Mouse (Mus musculus): ENCODE measurements around the gene Psmb7. TPM values are rescaled to one million over a fixed set of nuclear protein-coding genes. Genes with fewer than 3 reads are reported as not detected.

The Psmb7 gene
- polyA plus RNA-seq, 1 experiment = 82.9 TPM

DNA sequence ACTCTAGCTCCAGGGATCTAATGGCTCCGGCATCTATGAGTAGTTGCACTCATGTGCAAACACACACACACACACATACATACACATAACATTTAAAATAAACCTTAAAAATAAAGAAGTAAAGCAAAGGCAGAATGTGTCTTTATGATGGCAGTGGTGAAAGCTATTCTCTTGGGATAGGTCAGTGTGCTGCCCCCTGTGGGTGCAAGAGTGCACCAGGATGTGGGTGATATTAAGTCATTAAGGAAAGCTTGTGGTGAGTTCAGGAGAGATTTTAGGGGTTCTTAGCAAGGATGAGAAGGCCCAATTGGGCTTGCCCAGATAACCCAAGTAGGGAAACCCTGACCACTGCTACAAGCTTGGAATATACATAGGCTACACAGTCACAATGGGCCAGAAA, 46.0 kb downstream of the Psmb7 start:
- H3K27ac ChIP-seq (ENCODE audit: control insufficient read depth, insufficient read depth, low read depth, low read length, poor library complexity) = no peak overlapping the region
- no peak overlapping the region for H3K4me3 ChIP-seq (replicated peaks; ENCODE audit: control insufficient read depth, low read depth, low read length)
- 95% methylated on average over 1 of the region's 1 CpGs for WGBS
- H3K4me1 ChIP-seq (ENCODE audit: control insufficient read depth, insufficient read depth, low read length) = no peaks in the 10 kb centered on the region
- TF ChIP-seq CTCF (IDR thresholded peaks at IDR 0.05; ENCODE audit: control insufficient read depth, insufficient read depth, low read length) (peak; percentile 35; the same call in 1 of the 2 replicates), POLR2A (IDR thresholded peaks at IDR 0.05; ENCODE audit: borderline replicate concordance, control insufficient read depth, low read depth, low read length) (no peak)

DNA sequence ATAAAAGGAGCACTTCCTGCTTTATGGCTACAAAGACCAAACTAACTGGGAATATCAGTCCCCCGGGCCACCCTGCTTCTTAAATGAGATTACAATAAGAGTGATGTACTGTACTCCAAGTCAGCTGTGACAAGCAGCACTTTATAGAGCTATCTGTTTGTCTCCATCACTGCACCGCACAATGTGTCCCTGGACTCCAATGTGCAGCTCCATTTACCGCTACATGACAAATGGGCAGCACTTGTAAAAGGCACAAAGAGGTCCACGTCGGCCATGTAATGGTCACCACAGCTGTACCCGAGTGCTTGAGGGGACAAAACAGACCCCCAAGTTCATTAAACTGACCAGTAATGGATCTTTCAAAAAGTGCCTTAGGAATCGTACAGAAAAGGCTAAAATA, 49.0 kb downstream of the Psmb7 start:
- TF ChIP-seq CTCF (IDR thresholded peaks at IDR 0.05; ENCODE audit: control insufficient read depth, insufficient read depth, low read length) (no peak), POLR2A (IDR thresholded peaks at IDR 0.05; ENCODE audit: borderline replicate concordance, control insufficient read depth, low read depth, low read length) (no peak)
- Histone ChIP-seq H3K27ac (ENCODE audit: control insufficient read depth, insufficient read depth, low read depth, low read length, poor library complexity) (no peak overlapping the region), H3K4me1 (ENCODE audit: control insufficient read depth, insufficient read depth, low read length) (no peaks in the 10 kb centered on the region), H3K4me3 (replicated peaks; ENCODE audit: control insufficient read depth, low read depth, low read length) (no peak overlapping the region)
- 89% methylated on average over 7 of the region's 7 CpGs for WGBS

DNA sequence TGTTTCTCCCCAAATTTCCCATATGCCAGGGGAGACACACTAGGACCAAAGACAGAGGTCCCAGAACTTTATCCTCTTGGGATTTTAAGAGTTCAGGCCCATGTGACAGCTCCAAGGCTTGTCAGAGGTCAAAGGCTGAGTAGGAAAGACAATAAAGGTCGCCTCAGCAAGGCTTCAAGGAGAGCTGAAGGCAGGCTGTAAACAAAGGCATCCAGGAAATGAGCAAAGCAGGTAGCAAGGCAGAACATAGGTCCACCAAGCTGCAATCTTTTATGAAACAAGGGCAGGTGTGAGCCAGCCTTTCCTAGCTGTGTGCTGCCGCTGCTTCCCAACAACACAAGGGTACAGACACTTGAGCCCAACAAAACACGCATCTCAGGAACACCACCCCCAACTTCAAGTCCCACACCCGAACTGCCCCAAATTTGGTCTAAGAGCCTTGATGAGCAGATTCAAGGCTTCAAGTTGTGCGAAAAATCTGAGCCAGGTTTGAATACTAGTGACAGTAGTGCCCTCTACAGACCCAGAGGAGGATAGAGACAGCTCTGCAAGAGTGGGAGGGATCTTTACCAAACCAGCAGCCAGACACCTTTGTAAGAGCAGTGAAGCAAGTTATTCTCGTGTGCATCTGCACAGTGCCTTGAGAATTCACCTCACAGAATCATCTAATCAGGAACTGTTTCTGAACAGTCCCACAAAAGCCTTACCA, 52.0 kb downstream of the Psmb7 start:
- WGBS = 62% methylated on average over 6 of the region's 6 CpGs
- no peak overlapping the region for H3K27ac ChIP-seq (ENCODE audit: control insufficient read depth, insufficient read depth, low read depth, low read length, poor library complexity)
- H3K4me3 ChIP-seq (replicated peaks; ENCODE audit: control insufficient read depth, low read depth, low read length) = no peak overlapping the region
- no peak for TF ChIP-seq POLR2A (IDR thresholded peaks at IDR 0.05; ENCODE audit: borderline replicate concordance, control insufficient read depth, low read depth, low read length)
- no peak for TF ChIP-seq CTCF (IDR thresholded peaks at IDR 0.05; ENCODE audit: control insufficient read depth, insufficient read depth, low read length)
- H3K4me1 ChIP-seq (ENCODE audit: control insufficient read depth, insufficient read depth, low read length) = no peaks in the 10 kb centered on the region

DNA sequence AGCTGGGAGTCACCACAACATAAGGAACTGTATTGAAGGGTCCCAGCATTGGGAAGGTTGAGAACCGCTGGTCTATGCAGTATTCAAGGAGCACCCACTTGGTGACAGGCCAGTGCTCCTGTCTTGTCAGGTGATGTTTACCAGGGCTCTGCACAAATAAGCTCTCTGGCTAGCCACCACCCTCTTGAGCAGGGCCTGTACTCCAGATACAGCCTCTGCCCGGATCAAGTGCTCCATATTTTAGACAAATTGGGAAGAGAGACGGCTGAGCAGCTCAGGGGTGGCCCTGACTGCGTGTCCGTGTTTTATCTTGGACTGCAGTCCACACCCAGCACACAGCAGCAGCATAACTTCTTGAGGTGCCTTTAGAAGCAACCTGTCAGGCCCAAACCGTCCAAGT, 57.2 kb downstream of the Psmb7 start:
- Histone ChIP-seq H3K27ac (ENCODE audit: control insufficient read depth, insufficient read depth, low read depth, low read length, poor library complexity) (no peak overlapping the region), H3K4me3 (replicated peaks; ENCODE audit: control insufficient read depth, low read depth, low read length) (no peak overlapping the region), H3K4me1 (ENCODE audit: control insufficient read depth, insufficient read depth, low read length) (no peaks in the 10 kb centered on the region)
- 77% methylated on average over 6 of the region's 6 CpGs for WGBS
- TF ChIP-seq CTCF (IDR thresholded peaks at IDR 0.05; ENCODE audit: control insufficient read depth, insufficient read depth, low read length) = no peak
- TF ChIP-seq POLR2A (IDR thresholded peaks at IDR 0.05; ENCODE audit: borderline replicate concordance, control insufficient read depth, low read depth, low read length) = no peak

DNA sequence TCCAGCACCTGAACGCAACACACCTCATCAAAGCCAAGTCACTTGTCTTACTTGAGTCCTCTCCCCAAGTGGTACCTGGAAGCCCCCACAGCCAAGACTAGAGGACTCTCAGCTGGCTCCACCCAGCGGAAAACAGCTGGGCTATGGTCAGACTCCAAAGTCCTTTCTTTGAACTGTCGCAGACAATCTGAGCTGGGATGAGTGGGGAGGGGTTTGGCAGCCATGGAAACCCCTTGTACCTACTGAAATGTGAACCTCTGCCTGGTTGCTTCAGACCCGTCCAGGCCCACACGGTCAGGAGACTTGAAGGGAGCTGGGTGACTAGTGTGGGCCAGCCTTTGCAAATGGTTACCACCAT, 58.5 kb downstream of the Psmb7 start:
- Histone ChIP-seq H3K4me1 (ENCODE audit: control insufficient read depth, insufficient read depth, low read length) (no peaks in the 10 kb centered on the region), H3K27ac (ENCODE audit: control insufficient read depth, insufficient read depth, low read depth, low read length, poor library complexity) (no peak overlapping the region), H3K4me3 (replicated peaks; ENCODE audit: control insufficient read depth, low read depth, low read length) (no peak overlapping the region)
- 87% methylated on average over 5 of the region's 5 CpGs for WGBS
- TF ChIP-seq POLR2A (IDR thresholded peaks at IDR 0.05; ENCODE audit: borderline replicate concordance, control insufficient read depth, low read depth, low read length) = no peak
- TF ChIP-seq CTCF (IDR thresholded peaks at IDR 0.05; ENCODE audit: control insufficient read depth, insufficient read depth, low read length) = no peak

DNA sequence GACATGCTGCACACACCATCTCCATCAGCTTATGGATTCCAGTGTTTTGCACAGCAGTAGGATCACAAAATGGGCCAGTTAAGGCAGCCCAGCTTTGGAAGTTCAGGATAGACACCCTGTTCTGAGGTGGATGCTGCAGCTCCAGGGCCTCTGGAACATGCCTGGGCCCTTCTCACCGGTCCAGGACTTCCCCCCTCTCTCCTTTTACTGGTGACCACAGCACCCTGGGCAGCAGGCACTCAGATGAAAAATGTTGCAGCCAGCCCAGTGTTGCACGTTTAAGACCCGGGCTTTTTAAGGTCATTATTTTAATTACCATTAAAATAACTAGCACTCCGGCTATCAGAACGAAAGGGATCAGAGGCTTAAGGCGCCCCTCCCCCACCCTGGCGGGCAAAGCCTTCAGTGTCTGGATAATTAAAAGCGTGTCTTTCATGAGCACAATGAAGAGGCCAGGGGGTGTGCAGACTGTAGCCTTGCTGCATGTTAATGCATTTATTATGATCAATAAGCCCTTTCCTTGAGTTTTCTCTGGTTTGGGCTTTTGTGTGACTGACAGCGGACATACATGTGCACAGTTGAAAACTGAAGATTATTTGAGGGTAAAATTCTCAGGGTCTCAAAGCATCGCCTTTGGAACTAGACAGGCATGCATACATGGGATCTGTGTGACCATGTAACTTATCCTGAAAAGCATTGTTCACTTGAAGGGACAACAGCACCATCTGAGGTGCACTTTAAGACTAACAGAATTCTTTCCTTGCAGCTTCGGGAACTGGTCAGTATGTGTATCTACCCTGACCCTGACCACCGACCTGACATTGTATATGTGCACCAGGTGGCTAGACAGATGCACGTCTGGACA, 59.1 kb downstream of the Psmb7 start:
- Histone ChIP-seq H3K4me1 (ENCODE audit: control insufficient read depth, insufficient read depth, low read length) (no peaks in the 10 kb centered on the region), H3K27ac (ENCODE audit: control insufficient read depth, insufficient read depth, low read depth, low read length, poor library complexity) (no peak overlapping the region), H3K4me3 (replicated peaks; ENCODE audit: control insufficient read depth, low read depth, low read length) (no peak overlapping the region)
- WGBS = 89% methylated on average over 13 of the region's 13 CpGs
- TF ChIP-seq CTCF (IDR thresholded peaks at IDR 0.05; ENCODE audit: control insufficient read depth, insufficient read depth, low read length) (no peak), POLR2A (IDR thresholded peaks at IDR 0.05; ENCODE audit: borderline replicate concordance, control insufficient read depth, low read depth, low read length) (no peak)

DNA sequence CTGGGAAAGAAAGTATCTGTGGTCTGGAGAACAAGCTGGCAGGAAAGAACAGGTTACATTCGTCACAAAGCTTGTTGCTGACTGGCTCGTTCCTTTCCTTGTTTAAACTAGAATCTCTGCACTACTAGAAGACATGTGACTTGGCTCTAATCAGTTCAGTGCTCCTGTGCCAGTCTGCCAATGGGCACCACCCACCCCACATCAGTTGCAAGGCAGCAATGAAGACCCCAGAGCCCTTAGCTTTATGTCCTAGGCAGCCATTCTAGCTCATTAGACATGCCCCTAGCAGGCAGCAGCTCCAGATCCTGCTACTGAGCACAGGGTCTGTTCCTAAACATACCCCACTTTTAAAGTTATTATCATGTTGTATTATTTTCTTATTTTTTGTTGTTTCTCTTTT, 59.9 kb downstream of the Psmb7 start:
- no peak overlapping the region for H3K4me3 ChIP-seq (replicated peaks; ENCODE audit: control insufficient read depth, low read depth, low read length)
- TF ChIP-seq POLR2A (IDR thresholded peaks at IDR 0.05; ENCODE audit: borderline replicate concordance, control insufficient read depth, low read depth, low read length) (no peak), CTCF (IDR thresholded peaks at IDR 0.05; ENCODE audit: control insufficient read depth, insufficient read depth, low read length) (no peak)
- 85% methylated on average over 2 of the region's 2 CpGs for WGBS
- H3K27ac ChIP-seq (ENCODE audit: control insufficient read depth, insufficient read depth, low read depth, low read length, poor library complexity) = no peak overlapping the region
- H3K4me1 ChIP-seq (ENCODE audit: control insufficient read depth, insufficient read depth, low read length) = no peaks in the 10 kb centered on the region

DNA sequence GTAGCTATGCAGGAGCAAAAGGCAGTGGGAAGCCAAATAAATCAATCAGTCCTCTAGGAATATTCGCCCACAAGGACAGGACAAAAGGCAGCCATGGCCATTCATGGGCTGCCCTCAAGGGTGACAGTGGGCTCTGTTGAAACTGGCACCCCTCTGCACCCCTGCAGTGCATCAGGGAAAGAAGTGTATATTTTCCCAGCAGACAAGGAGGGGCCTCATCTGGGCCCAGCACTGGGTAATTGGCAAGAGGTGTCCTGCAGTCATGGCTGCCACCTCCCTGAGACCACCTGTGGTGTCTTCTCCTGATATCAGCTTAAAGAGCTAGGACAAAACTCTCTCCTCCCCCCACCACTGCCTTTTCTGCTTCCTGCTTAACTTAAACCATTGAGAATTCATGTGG, 64.4 kb downstream of the Psmb7 start:
- Histone ChIP-seq H3K4me3 (replicated peaks; ENCODE audit: control insufficient read depth, low read depth, low read length) (no peak overlapping the region), H3K27ac (ENCODE audit: control insufficient read depth, insufficient read depth, low read depth, low read length, poor library complexity) (no peak overlapping the region; the same call in 1 of the 2 replicates), H3K4me1 (ENCODE audit: control insufficient read depth, insufficient read depth, low read length) (no peaks in the 10 kb centered on the region)
- 84% methylated on average over 1 of the region's 1 CpGs for WGBS
- TF ChIP-seq POLR2A (IDR thresholded peaks at IDR 0.05; ENCODE audit: borderline replicate concordance, control insufficient read depth, low read depth, low read length) (no peak), CTCF (IDR thresholded peaks at IDR 0.05; ENCODE audit: control insufficient read depth, insufficient read depth, low read length) (no peak)
